In genomic region chr11:117718838-117719237, GRCm38 (mm10) we compare ENCODE assay signal across 20 mouse cellular contexts.
DNase-seq lines count a peak whose midpoint lies in the region; ATAC-seq and TF ChIP-seq lines count a peak whose summit lies in the region.
"Had no signal": no experiment of that assay in that cellular context is flagged by ENCODE, and none has a peak within 500 bp of the region (broad histone marks: within the 10 kb centered on the region; RNA-seq: fewer than 3 reads in every experiment).

No protein-coding gene starts in this region.

- no peaks in the 10 kb centered on the region for H3K27me3 ChIP-seq in liver, postnatal 0 days (ENCODE audit: insufficient read depth, low read length)
- H3K27me3 ChIP-seq in kidney, embryonic 16.5 days (ENCODE audit: insufficient read depth, low read length): no peaks in the 10 kb centered on the region
- H3K27me3 ChIP-seq: embryonic facial prominence, embryonic 12.5 days; forebrain, embryonic 12.5 days; heart, embryonic 13.5 days had no signal

- no peaks in the 10 kb centered on the region for H3K9me3 ChIP-seq in liver, postnatal 0 days (ENCODE audit: low read length)
- H3K9me3 ChIP-seq in kidney, embryonic 16.5 days (ENCODE audit: low read length): no peaks in the 10 kb centered on the region
- H3K9me3 ChIP-seq: embryonic facial prominence, embryonic 12.5 days; forebrain, embryonic 12.5 days; heart, embryonic 13.5 days had no signal

- peak overlapping the region; percentile 0; the same call in 1 of the 2 replicates for H3K27ac ChIP-seq in liver, postnatal 0 days (ENCODE audit: low read depth)
- no peak overlapping the region for H3K27ac ChIP-seq in gastrocnemius, adult 2 months
- no peak overlapping the region for H3K27ac ChIP-seq in kidney, embryonic 16.5 days (ENCODE audit: low read length)
- H3K27ac ChIP-seq: embryonic facial prominence, embryonic 12.5 days; forebrain, embryonic 12.5 days; heart, embryonic 13.5 days had no signal

- no peak for ATAC-seq in liver, postnatal 0 days
- 0 out of 2 replicates have a peak, but pooled peaks have one; percentile 25 for ATAC-seq in common myeloid progenitor, adult 5-6 weeks (replicated peaks; ENCODE audit: low read depth, poor library complexity, severe bottlenecking)
- peak; percentile 89 for ATAC-seq in monocyte, adult 5-6 weeks (replicated peaks; ENCODE audit: insufficient number of reproducible peaks, low FRiP score, low TSS enrichment, poor library complexity, severe bottlenecking)
- ATAC-seq in kidney, embryonic 16.5 days (ENCODE audit: low FRiP score, low TSS enrichment): no peak
- ATAC-seq: forebrain, embryonic 16.5 days; hindbrain, embryonic 16.5 days; inflammation-experienced regulatory T-cells, adult 6 months had no signal

- H3K4me3 ChIP-seq in liver, postnatal 0 days (ENCODE audit: low read depth, low read length): no peak overlapping the region
- H3K4me3 ChIP-seq in gastrocnemius, adult 2 months: no peak overlapping the region
- H3K4me3 ChIP-seq in kidney, embryonic 16.5 days (ENCODE audit: low read length): no peak overlapping the region
- H3K4me3 ChIP-seq: embryonic facial prominence, embryonic 12.5 days; forebrain, embryonic 12.5 days; heart, embryonic 13.5 days had no signal

- peaks cover 41% of the 10 kb centered on the region for H3K36me3 ChIP-seq in liver, postnatal 0 days (replicated peaks; ENCODE audit: insufficient read depth, low read length)
- peaks cover 40% of the 10 kb centered on the region for H3K36me3 ChIP-seq in kidney, embryonic 16.5 days (ENCODE audit: insufficient read depth, low read length)

- no peak overlapping the region for H3K4me2 ChIP-seq in liver, postnatal 0 days (ENCODE audit: low read depth, low read length)
- H3K4me2 ChIP-seq in kidney, embryonic 16.5 days (replicated peaks; ENCODE audit: low read depth, low read length): no peak overlapping the region
- H3K4me2 ChIP-seq: embryonic facial prominence, embryonic 12.5 days; forebrain, embryonic 12.5 days; heart, embryonic 13.5 days had no signal

- no peak for TF ChIP-seq EP300 in liver, postnatal 0 days (IDR thresholded peaks at IDR 0.05; ENCODE audit: low read depth)

- no peak for TF ChIP-seq CTCF in liver, postnatal 0 days (IDR thresholded peaks at IDR 0.05; ENCODE audit: low read depth)
- no peak for TF ChIP-seq CTCF in gastrocnemius, adult 2 months (IDR thresholded peaks at IDR 0.05)

- no peak for DNase-seq in liver, postnatal 0 days
- DNase-seq in liver (no peak), A20 (ENCODE audit: low read depth, low spot score) (peak; percentile 55)
- no peak for DNase-seq in gastrocnemius, adult 2 months
- DNase-seq in gastrocnemius, postnatal 25 days: no peak
- DNase-seq: adrenal gland, postnatal 10 days; cerebellum, adult 11-12 months; cerebellum, postnatal 10 days; gastrocnemius, postnatal 14 days; heart, adult 11 months; heart, postnatal 36 days had no signal

- intact Hi-C loops in gastrocnemius, adult 2 months (cut with DNase I): no loop called here

- H3K4me1 ChIP-seq in liver, postnatal 0 days (ENCODE audit: insufficient read depth): no peaks in the 10 kb centered on the region
- no peaks in the 10 kb centered on the region for H3K4me1 ChIP-seq in kidney, embryonic 16.5 days (ENCODE audit: insufficient read depth, low read length)
- H3K4me1 ChIP-seq: embryonic facial prominence, embryonic 12.5 days; forebrain, embryonic 12.5 days had no signal

- no peak overlapping the region for H3K9ac ChIP-seq in liver, postnatal 0 days (replicated peaks)
- no peak overlapping the region for H3K9ac ChIP-seq in kidney, embryonic 16.5 days (replicated peaks; ENCODE audit: low read length)
- H3K9ac ChIP-seq: embryonic facial prominence, embryonic 12.5 days; forebrain, embryonic 12.5 days; heart, embryonic 13.5 days had no signal

- WGBS in liver, postnatal 0 days (ENCODE audit: insufficient replicate concordance): 65% methylated on average over 3 of the region's 3 CpGs
- WGBS in kidney, embryonic 16.5 days: 90% methylated on average over 3 of the region's 3 CpGs

Comparison
In these comparisons a context has a peak if more than half of its experiments do, and no peak if none do; other contexts are left out.
1. ATAC-seq: peak in common myeloid progenitor, adult 5-6 weeks (single experiment) and monocyte, adult 5-6 weeks (single experiment); none in liver, postnatal 0 days (single experiment) and kidney, embryonic 16.5 days (single experiment).